In the genomic region with DNA sequence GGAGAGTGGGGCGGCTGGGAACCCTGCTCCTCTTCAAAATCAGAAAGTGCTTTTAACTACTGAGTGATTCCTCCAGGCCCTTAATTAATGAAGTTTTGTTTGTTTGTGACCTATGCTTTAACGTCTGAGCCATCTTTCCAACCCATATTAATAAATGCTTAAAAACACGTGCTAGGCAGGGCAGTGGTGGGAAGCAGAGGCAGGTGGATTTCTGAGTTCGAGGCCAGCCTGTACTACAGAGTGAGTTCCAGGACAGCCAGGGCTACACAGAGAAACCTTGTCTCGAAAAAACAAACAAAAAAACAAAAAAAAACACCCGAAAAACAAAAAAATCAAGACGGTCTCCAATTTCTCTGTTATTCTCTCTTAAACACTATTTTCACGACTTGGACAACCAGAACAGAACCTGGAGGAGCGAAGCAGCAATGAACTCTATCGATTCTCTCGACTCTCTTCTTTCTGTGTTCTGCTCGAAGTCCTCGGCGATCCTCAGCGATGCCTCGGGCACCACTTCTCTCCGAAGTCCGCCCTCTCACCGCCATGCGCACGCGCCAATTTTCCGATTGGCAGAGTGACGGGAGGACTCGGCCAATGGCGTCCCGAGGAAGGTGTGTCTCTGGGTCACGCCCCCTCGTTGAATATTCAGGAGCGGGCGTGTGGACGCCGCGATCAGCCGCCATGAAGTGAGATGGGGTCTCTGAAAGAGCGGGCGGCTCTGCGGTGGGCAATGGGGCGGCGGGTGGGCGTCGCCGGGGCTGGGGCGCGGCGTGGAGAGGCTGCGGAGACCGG, we compare ENCODE assay signal across 7 mouse cellular contexts. TPM values are rescaled to one million over a fixed set of nuclear protein-coding genes. Genes with fewer than 3 reads are reported as not detected.
A peak's percentile ranks its signal among the peaks of the same experiment; 100 is the strongest.
DNase-seq lines count a peak whose midpoint lies in the region; ATAC-seq lines count a peak whose summit lies in the region.

A gene (plus strand): TSS at position 634 of the 789 bp plus-strand sequence.

- H3K4me1 ChIP-seq in embryonic facial prominence, embryonic 11.5 days (ENCODE audit: control insufficient read depth, insufficient read depth, low read length) = no peaks in the 10 kb centered on the region
- H3K4me1 ChIP-seq in limb, embryonic 10.5 days = peaks cover 14% of the 10 kb centered on the region
- peaks cover 20% of the 10 kb centered on the region for H3K4me1 ChIP-seq in midbrain, embryonic 13.5 days (replicated peaks)

- peak within 1 kb of the TSS; percentile 82 for H3K9ac ChIP-seq in embryonic facial prominence, embryonic 11.5 days (replicated peaks; ENCODE audit: low read length)
- H3K9ac ChIP-seq in midbrain, embryonic 13.5 days (replicated peaks) = peak within 1 kb of the TSS; percentile 83

- H3K4me2 ChIP-seq in embryonic facial prominence, embryonic 11.5 days (ENCODE audit: low read depth, low read length) = peak within 1 kb of the TSS; percentile 64
- H3K4me2 ChIP-seq in midbrain, embryonic 13.5 days (replicated peaks) = peak within 1 kb of the TSS; percentile 92

- H3K36me3 ChIP-seq in embryonic facial prominence, embryonic 11.5 days (replicated peaks; ENCODE audit: control insufficient read depth, insufficient read depth, low read depth, low read length) = no peaks in the 10 kb centered on the region; the same call in none of the 2 replicates
- H3K36me3 ChIP-seq in limb, embryonic 10.5 days = peaks cover 39% of the 10 kb centered on the region
- peaks cover 28% of the 10 kb centered on the region for H3K36me3 ChIP-seq in midbrain, embryonic 13.5 days

- peak within 1 kb of the TSS; percentile 79 for H3K4me3 ChIP-seq in embryonic facial prominence, embryonic 11.5 days (ENCODE audit: low read depth, low read length)
- H3K4me3 ChIP-seq in limb, embryonic 10.5 days = peak within 1 kb of the TSS; percentile 95
- H3K4me3 ChIP-seq in midbrain, embryonic 13.5 days (replicated peaks) = peak within 1 kb of the TSS; percentile 76

- H3K27me3 ChIP-seq in embryonic facial prominence, embryonic 11.5 days (ENCODE audit: control insufficient read depth, insufficient read depth, low read length) = no peaks in the 10 kb centered on the region
- no peaks in the 10 kb centered on the region for H3K27me3 ChIP-seq in limb, embryonic 10.5 days (ENCODE audit: low read depth, poor library complexity, severe bottlenecking)
- no peaks in the 10 kb centered on the region for H3K27me3 ChIP-seq in midbrain, embryonic 13.5 days

- peak; percentile 87 for ATAC-seq in embryonic facial prominence, embryonic 11.5 days (replicated peaks; ENCODE audit: insufficient number of reproducible peaks, low FRiP score, low TSS enrichment, low read depth)
- ATAC-seq in granulocyte monocyte progenitor cell, adult 5-6 weeks (replicated peaks; ENCODE audit: poor library complexity, severe bottlenecking) = peak; percentile 99
- peak; percentile 94 for ATAC-seq in midbrain, embryonic 13.5 days

- WGBS in embryonic facial prominence, embryonic 11.5 days = 5% methylated on average over 47 of the region's 48 CpGs
- 7% methylated on average over 48 of the region's 48 CpGs for WGBS in limb, embryonic 10.5 days
- WGBS in midbrain, embryonic 13.5 days = 7% methylated on average over 39 of the region's 48 CpGs

- H3K9me3 ChIP-seq in embryonic facial prominence, embryonic 11.5 days (replicated peaks; ENCODE audit: control insufficient read depth, low read length) = no peaks in the 10 kb centered on the region
- no peaks in the 10 kb centered on the region for H3K9me3 ChIP-seq in limb, embryonic 10.5 days (replicated peaks)
- no peaks in the 10 kb centered on the region for H3K9me3 ChIP-seq in midbrain, embryonic 13.5 days

- DNase-seq in adrenal gland, postnatal 14 days = peak; percentile 100
- peak; percentile 100 for DNase-seq in embryonic facial prominence, embryonic 11.5 days (ENCODE audit: low spot score)
- DNase-seq in kidney, adult 11 months = peak; percentile 98
- peak; percentile 99 for DNase-seq in limb, embryonic 10.5 days (ENCODE audit: low spot score)
- peak; percentile 98 for DNase-seq in spleen, adult 12 weeks (ENCODE audit: low spot score)

- no peak within 1 kb of the TSS; the same call in 1 of the 2 replicates for H3K27ac ChIP-seq in embryonic facial prominence, embryonic 11.5 days (replicated peaks; ENCODE audit: low read depth, low read length)
- peak within 1 kb of the TSS; percentile 81 for H3K27ac ChIP-seq in limb, embryonic 10.5 days
- peak within 1 kb of the TSS; percentile 69 for H3K27ac ChIP-seq in midbrain, embryonic 13.5 days

RNA-seq across cellular contexts. Expression of the gene that starts here (rescaled TPM):
- total RNA-seq in adrenal gland, postnatal 14 days (2021) = 28.2 and 30.2 TPM in 2 replicates
- polyA plus RNA-seq in embryonic facial prominence, embryonic 11.5 days (2014; fragmentation: Nextera tagmentation; extraction: Ambion mirVana) = 7.1 and 8.2 TPM in 2 replicates
- total RNA-seq in granulocyte monocyte progenitor cell, adult 5-6 weeks (2014; fragmentation: Nextera tagmentation) = 10.7 and 26.9 TPM in 2 replicates
- total RNA-seq in granulocyte monocyte progenitor cell, adult 5-6 weeks (2017) = 29.8 and 31.9 TPM in 2 replicates
- 25.6 and 26.6 TPM in 2 replicates for polyA plus RNA-seq in limb, embryonic 10.5 days (2016; fragmentation: Nextera tagmentation; extraction: Ambion mirVana)
- polyA plus RNA-seq in midbrain, embryonic 13.5 days (2015; fragmentation: Nextera tagmentation; extraction: Ambion mirVana) = 27.6 and 28.9 TPM in 2 replicates
